Mouse (Mus musculus) MEL (cell line): Measurements from ENCODE around the gene Ccser1. TPM values are rescaled to one million over a fixed set of nuclear protein-coding genes. Genes with fewer than 3 reads are reported as not detected.

Source experiments
- DNase-seq: peaks from one replicate; pipeline ENCODE4 v3.0.0; 2011; ENCODE audit warnings: low read depth, low spot score
- H3K27ac ChIP-seq: 2 replicates; pipeline ENCODE4 v1.5.1; 2012; ENCODE audit warnings: low read depth, mild to moderate bottlenecking, control low read depth, low read length, moderate library complexity; ENCODE audit not compliant: control insufficient read depth
- H3K27me3 ChIP-seq, 2 experiments: fragments of 150-350 bp in 1 of 2; sonication (generic) in 1 of 2; 2 replicates each; pipeline ENCODE4 v1.6.1; 2012; ENCODE audit warnings: low read length in 2 of 2, mild to moderate bottlenecking in 2 of 2, improper control_type of control experiment in 1 of 2, moderate library complexity in 1 of 2; ENCODE audit not compliant: insufficient read depth in 2 of 2, control insufficient read depth in 1 of 2
- H3K36me3 ChIP-seq, 2 experiments: 2 replicates each; pipeline ENCODE4 v1.6.1; 2012 to 2014; ENCODE audit warnings: low read length in 2 of 2, improper control_type of control experiment in 1 of 2, inconsistent platforms in 1 of 2, mild to moderate bottlenecking in 1 of 2; ENCODE audit not compliant: insufficient read depth in 2 of 2, control insufficient read depth in 1 of 2
- H3K4me1 ChIP-seq, 2 experiments: fragments of 150-350 bp in 1 of 2; sonication (generic) in 1 of 2; 2 replicates each; pipeline ENCODE4 v1.6.1; 2012; ENCODE audit warnings: low read length in 2 of 2, improper control_type of control experiment in 1 of 2, mild to moderate bottlenecking in 1 of 2; ENCODE audit not compliant: insufficient read depth in 2 of 2, control insufficient read depth in 1 of 2
- H3K4me3 ChIP-seq, 2 experiments: fragments of 150-350 bp in 1 of 2; sonication (generic) in 1 of 2; 2 replicates each; pipeline ENCODE4 v1.5.1; 2012; ENCODE audit warnings: low read depth in 2 of 2, low read length in 2 of 2, mild to moderate bottlenecking in 2 of 2, moderate library complexity in 2 of 2, control low read depth in 1 of 2, improper control_type of control experiment in 1 of 2; ENCODE audit not compliant: control insufficient read depth in 1 of 2, insufficient read depth in 1 of 2
- H3K79me2 ChIP-seq: 2 replicates; pipeline ENCODE4 v1.6.1; 2012; ENCODE audit warnings: mild to moderate bottlenecking, low read length, moderate library complexity; ENCODE audit not compliant: control insufficient read depth, poor library complexity, insufficient read depth
- H3K9ac ChIP-seq: 2 replicates; pipeline ENCODE4 v1.6.1; 2012; ENCODE audit warnings: low read depth, mild to moderate bottlenecking, control low read depth, low read length, moderate library complexity; ENCODE audit not compliant: control insufficient read depth, poor library complexity, severe bottlenecking
- H3K9me3 ChIP-seq: fragments of 150-350 bp; sonication (generic); replicated peaks from 2 replicates; pipeline ENCODE4 v1.6.1; 2012; ENCODE audit warnings: mild to moderate bottlenecking, low read length, improper control_type of control experiment, moderate library complexity; ENCODE audit not compliant: insufficient read depth
- CHD1 ChIP-seq: IDR thresholded peaks from 2 replicates; pipeline ENCODE4 v1.6.1; 2012; ENCODE audit warnings: low read depth, mild to moderate bottlenecking, inconsistent platforms, low read length, improper control_type of control experiment
- CHD2 ChIP-seq: IDR thresholded peaks from 2 replicates; pipeline ENCODE4 v1.6.1; 2011; ENCODE audit warnings: low read length, improper control_type of control experiment
- EP300 ChIP-seq, 2 experiments: IDR thresholded peaks; 2 replicates each; pipeline ENCODE4 v1.6.1; 2011; ENCODE audit warnings: improper control_type of control experiment in 2 of 2, low read length in 2 of 2, low read depth in 1 of 2, mild to moderate bottlenecking in 1 of 2
- KAT2A ChIP-seq: conservative IDR thresholded peaks from 2 replicates; pipeline ENCODE4 v1.6.1; 2012; ENCODE audit warnings: low read depth, low read length, improper control_type of control experiment, inconsistent platforms
- MAX ChIP-seq: IDR thresholded peaks from 2 replicates; pipeline ENCODE4 v1.6.1; 2011; ENCODE audit warnings: low read length, improper control_type of control experiment
- MEF2A ChIP-seq: IDR thresholded peaks from 2 replicates; pipeline ENCODE4 v1.6.1; 2014; ENCODE audit warnings: low read depth, mild to moderate bottlenecking, inconsistent platforms, low read length, improper control_type of control experiment; ENCODE audit not compliant: poor library complexity, insufficient replicate concordance, severe bottlenecking; ENCODE audit errors: extremely low read depth
- MXI1 ChIP-seq: IDR thresholded peaks from 2 replicates; pipeline ENCODE4 v1.6.1; 2011; ENCODE audit warnings: mild to moderate bottlenecking, low read depth, low read length, improper control_type of control experiment
- POLR2AphosphoS2 ChIP-seq: IDR thresholded peaks from 2 replicates; pipeline ENCODE4 v1.6.1; 2011; ENCODE audit warnings: low read length, improper control_type of control experiment
- POLR2AphosphoS5 ChIP-seq: IDR thresholded peaks from 2 replicates; pipeline ENCODE4 v1.6.1; 2012; ENCODE audit warnings: low read depth, borderline replicate concordance, mild to moderate bottlenecking, inconsistent platforms, low read length, moderate library complexity, mixed read lengths
- RAD21 ChIP-seq: IDR thresholded peaks from 2 replicates; pipeline ENCODE4 v1.6.1; 2011; ENCODE audit warnings: mild to moderate bottlenecking, low read depth, low read length, improper control_type of control experiment
- RCOR1 ChIP-seq: IDR thresholded peaks from 2 replicates; pipeline ENCODE4 v1.6.1; 2012; ENCODE audit warnings: low read depth, mild to moderate bottlenecking, inconsistent platforms, low read length, improper control_type of control experiment
- SMC3 ChIP-seq: IDR thresholded peaks from 2 replicates; pipeline ENCODE4 v1.6.1; 2011; ENCODE audit warnings: low read depth, low read length, improper control_type of control experiment
- TAL1 ChIP-seq: IDR thresholded peaks from 2 replicates; pipeline ENCODE4 v1.6.1; 2012; ENCODE audit warnings: mild to moderate bottlenecking, inconsistent platforms, low read length, moderate library complexity, mixed read lengths
- TBP ChIP-seq: IDR thresholded peaks from 2 replicates; pipeline ENCODE4 v1.8.0; 2011; ENCODE audit warnings: low read depth, low read length, improper control_type of control experiment
- TCF12 ChIP-seq: IDR thresholded peaks from 2 replicates; pipeline ENCODE4 v1.6.1; 2014; ENCODE audit warnings: low read depth, mild to moderate bottlenecking, inconsistent platforms, low read length, improper control_type of control experiment, moderate library complexity
- UBTF ChIP-seq: IDR thresholded peaks from 2 replicates; pipeline ENCODE4 v1.6.1; 2012; ENCODE audit warnings: low read depth, mild to moderate bottlenecking, inconsistent platforms, low read length, improper control_type of control experiment, moderate library complexity, borderline replicate concordance; ENCODE audit not compliant: insufficient read depth
- USF1 ChIP-seq: IDR thresholded peaks from 2 replicates; pipeline ENCODE4 v1.6.1; 2014; ENCODE audit warnings: low read depth, mild to moderate bottlenecking, inconsistent platforms, low read length, improper control_type of control experiment, moderate library complexity
- ZC3H11A ChIP-seq: IDR thresholded peaks from 2 replicates; pipeline ENCODE4 v1.6.1; 2012; ENCODE audit warnings: low read depth, mild to moderate bottlenecking, inconsistent platforms, low read length, improper control_type of control experiment
- ZKSCAN1 ChIP-seq: IDR thresholded peaks from 2 replicates; pipeline ENCODE4 v1.6.1; 2012; ENCODE audit warnings: low read depth, mild to moderate bottlenecking, inconsistent platforms, low read length, improper control_type of control experiment, moderate library complexity
- ZMIZ1 ChIP-seq: IDR thresholded peaks from 2 replicates; pipeline ENCODE4 v1.6.1; 2012; ENCODE audit warnings: low read depth, mild to moderate bottlenecking, inconsistent platforms, low read length, improper control_type of control experiment, moderate library complexity
- polyA plus RNA-seq, 2 experiments: library from polyadenylated mRNA; stranded (reverse) in 1 of 2; unstranded in 1 of 2; fragments of >175 nt in 1 of 2; fragments of >200 nt in 1 of 2; gene quantifications; 2 replicates each; pipeline versions ENCODE4 v1.2.1 to v1.2.4; 2012; ENCODE audit warnings: low replicate concordance in 2 of 2, low read depth in 1 of 2; ENCODE audit not compliant: insufficient read length in 2 of 2, insufficient read depth in 1 of 2, missing spikeins in 1 of 2
- total RNA-seq: library from RNA; depleted of rRNA; stranded (reverse); fragments of 300-350 nt; gene quantifications from 2 replicates; pipeline ENCODE4 v1.2.3, GENCODE M21; 2012

The Ccser1 gene
- total and polyA plus RNA-seq, 3 experiments = not detected

GRCm38 (mm10) chr6:61328981-61329380 is 148.9 kb downstream of the Ccser1 start:
- DNase-seq = no peak
- Histone ChIP-seq H3K4me1 (no peaks in the 10 kb centered on the region), H3K36me3 (no peaks in the 10 kb centered on the region)

GRCm38 (mm10) chr6:61329593-61330540 is 149.7 kb downstream of the Ccser1 start:
- DNase-seq = no peak
- TF ChIP-seq UBTF (no peak), RAD21 (no peak), MXI1 (no peak), RCOR1 (no peak), ZMIZ1 (no peak), ZKSCAN1 (no peak), KAT2A (no peak), MAX (no peak), EP300 (IDR thresholded peaks at IDR 0.05; ENCODE audit: low read depth in 1 of 2, low read length in 2 of 2) (no peak), TCF12 (no peak), CHD1 (no peak), CHD2 (no peak), POLR2AphosphoS5 (no peak)
- Histone ChIP-seq H3K4me1 (no peaks in the 10 kb centered on the region), H3K36me3 (no peaks in the 10 kb centered on the region), H3K79me2 (no peaks in the 10 kb centered on the region), H3K9ac (no peak overlapping the region), H3K27me3 (no peaks in the 10 kb centered on the region), H3K4me3 (no peak overlapping the region), H3K9me3 (no peaks in the 10 kb centered on the region), H3K27ac (no peak overlapping the region)

More at GRCm38 (mm10) chr6:61328981-61329380, 148.9 kb downstream of the Ccser1 start:
- H3K27ac ChIP-seq = no peak overlapping the region
- H3K9ac ChIP-seq = no peak overlapping the region
- no peak for TF ChIP-seq TAL1
- no peak for TF ChIP-seq USF1
- TF ChIP-seq SMC3 = no peak
- no peak for TF ChIP-seq RCOR1
- TF ChIP-seq MXI1 = no peak
- TF ChIP-seq CHD2 = no peak
- TF ChIP-seq RAD21 = no peak
- no peak for TF ChIP-seq ZKSCAN1
- TF ChIP-seq ZC3H11A = no peak
- TF ChIP-seq POLR2AphosphoS2 = no peak
- no peak for TF ChIP-seq TCF12
- TF ChIP-seq ZMIZ1 = no peak
- no peak for TF ChIP-seq EP300 (IDR thresholded peaks at IDR 0.05; ENCODE audit: low read depth in 1 of 2, low read length in 2 of 2)
- no peak for TF ChIP-seq TBP
- no peak for TF ChIP-seq MEF2A
- no peak for TF ChIP-seq MAX
- H3K4me3 ChIP-seq = no peak overlapping the region
- no peaks in the 10 kb centered on the region for H3K79me2 ChIP-seq
- H3K27me3 ChIP-seq = no peaks in the 10 kb centered on the region
- no peaks in the 10 kb centered on the region for H3K9me3 ChIP-seq
